Mouse (Mus musculus) gastrocnemius, adult 18-20 months (tissue): ENCODE results near the gene Gm13283. TPM values are rescaled to one million over a fixed set of nuclear protein-coding genes. Genes with fewer than 3 reads are reported as not detected.

Source experiments
- total RNA-seq, 2 experiments: library from RNA; stranded (reverse); gene quantifications; 2 replicates each; pipeline ENCODE4 v1.2.3; 2021

Gene Gm13283
- total RNA-seq, 2 experiments from 2014 or later: not detected

Other genes with a start within 250 kb of the Gm13283 start
- not detected for gene Ifnb1, start 237.3 kb upstream of the Gm13283 start, total RNA-seq
- not detected for gene Ifna15, start 201.9 kb upstream of the Gm13283 start, total RNA-seq
- not detected for gene Ifna14, start 188.3 kb upstream of the Gm13283 start, total RNA-seq
- not detected for gene Ifna9, start 167.7 kb upstream of the Gm13283 start, total RNA-seq
- not detected for gene Ifna12, start 156.7 kb upstream of the Gm13283 start, total RNA-seq
- gene C87499, start 125.7 kb upstream of the Gm13283 start, total RNA-seq: not detected
- not detected for gene Ifna13, start 115.7 kb upstream of the Gm13283 start, total RNA-seq
- not detected for gene Ifna16, start 83.2 kb upstream of the Gm13283 start, total RNA-seq
- not detected for gene Ifna2, start 76.2 kb upstream of the Gm13283 start, total RNA-seq
- not detected for gene Ifnab, start 68.8 kb upstream of the Gm13283 start, total RNA-seq
- gene Gm26566, start 38.3 kb upstream of the Gm13283 start, total RNA-seq: under 1 TPM in 1 of 2 experiments, not detected in 1; 0.21 TPM
- gene Klhl9, start 37.7 kb upstream of the Gm13283 start, total RNA-seq: 10 to 100 TPM; 50.5 to 62.5 TPM
- gene Gm13271, start 5.3 kb upstream of the Gm13283 start, total RNA-seq: not detected
- gene Gm13290, start 13.7 kb downstream of the Gm13283 start, total RNA-seq: not detected
- gene Gm13289, start 16.8 kb downstream of the Gm13283 start, total RNA-seq: not detected
- not detected for gene Gm13272, start 19.7 kb downstream of the Gm13283 start, total RNA-seq
- gene Ifnz, start 22.0 kb downstream of the Gm13283 start, total RNA-seq: not detected
- gene Gm13276, start 25.6 kb downstream of the Gm13283 start, total RNA-seq: not detected
- not detected for gene Gm13277, start 28.5 kb downstream of the Gm13283 start, total RNA-seq
- not detected for gene Gm13278, start 31.4 kb downstream of the Gm13283 start, total RNA-seq
- not detected for gene Gm13275, start 34.4 kb downstream of the Gm13283 start, total RNA-seq
- gene Gm13279, start 37.3 kb downstream of the Gm13283 start, total RNA-seq: not detected
- gene Gm13285, start 39.5 kb downstream of the Gm13283 start, total RNA-seq: not detected
- gene Gm13287, start 43.1 kb downstream of the Gm13283 start, total RNA-seq: not detected
- gene Gm13288, start 45.4 kb downstream of the Gm13283 start, total RNA-seq: not detected
- not detected for gene Ifna7, start 56.1 kb downstream of the Gm13283 start, total RNA-seq
- gene Ifna11, start 59.8 kb downstream of the Gm13283 start, total RNA-seq: not detected
- not detected for gene Ifna6, start 67.3 kb downstream of the Gm13283 start, total RNA-seq
- not detected for gene Ifna5, start 75.4 kb downstream of the Gm13283 start, total RNA-seq
- not detected for gene Ifna4, start 81.7 kb downstream of the Gm13283 start, total RNA-seq
- not detected for gene Ifna1, start 90.0 kb downstream of the Gm13283 start, total RNA-seq
- gene Ifne, start 120.1 kb downstream of the Gm13283 start, total RNA-seq: not detected